In genomic region chr11:50850989-50851601, GRCm38 (mm10) we compare ENCODE assay signal across 8 mouse cellular contexts. TPM values are rescaled to one million over a fixed set of nuclear protein-coding genes. Genes with fewer than 3 reads are reported as not detected.
DNase-seq lines count a peak whose midpoint lies in the region; ATAC-seq and TF ChIP-seq lines count a peak whose summit lies in the region.

No protein-coding gene starts in this region.

- TF ChIP-seq CTCF in brain, embryonic 14.5 days (IDR thresholded peaks at IDR 0.05; ENCODE audit: borderline replicate concordance, extremely low read depth, insufficient read depth, insufficient read length), result no peak

- 0 out of 2 replicates have a peak, but pooled peaks cover 3% of the 10 kb centered on the region for H3K9me3 ChIP-seq in lung, embryonic 16.5 days (ENCODE audit: control insufficient read depth, low read length)
- no peaks in the 10 kb centered on the region for H3K9me3 ChIP-seq in heart, embryonic 15.5 days (replicated peaks)
- H3K9me3 ChIP-seq in limb, embryonic 13.5 days, result peaks cover 6% of the 10 kb centered on the region; the same call in 1 of the 2 replicates

- under 1% methylated on average over 45 of the region's 72 CpGs for WGBS in lung, embryonic 16.5 days
- WGBS in heart, embryonic 15.5 days, result under 1% methylated on average over 71 of the region's 72 CpGs
- WGBS in limb, embryonic 13.5 days, result under 1% methylated on average over 51 of the region's 72 CpGs

- H3K4me2 ChIP-seq in lung, embryonic 16.5 days (ENCODE audit: low read depth, low read length), result peak overlapping the region; percentile 70
- peak overlapping the region; percentile 90 for H3K4me2 ChIP-seq in heart, embryonic 15.5 days
- H3K4me2 ChIP-seq in limb, embryonic 13.5 days (replicated peaks), result peak overlapping the region; percentile 89

- H3K4me3 ChIP-seq in lung, embryonic 16.5 days (ENCODE audit: low read length), result peak overlapping the region; percentile 44
- peak overlapping the region; percentile 51 for H3K4me3 ChIP-seq in heart, embryonic 15.5 days
- peak overlapping the region; percentile 49 for H3K4me3 ChIP-seq in limb, embryonic 13.5 days

- peaks cover 52% of the 10 kb centered on the region for H3K27me3 ChIP-seq in lung, embryonic 16.5 days (ENCODE audit: control insufficient read depth, insufficient read depth, low read depth, low read length)
- H3K27me3 ChIP-seq in heart, embryonic 15.5 days, result peaks cover 61% of the 10 kb centered on the region
- peaks cover 73% of the 10 kb centered on the region for H3K27me3 ChIP-seq in limb, embryonic 13.5 days

- peaks cover 7% of the 10 kb centered on the region for H3K4me1 ChIP-seq in lung, embryonic 16.5 days (replicated peaks; ENCODE audit: control insufficient read depth, insufficient read depth, low read length)
- peaks cover 25% of the 10 kb centered on the region for H3K4me1 ChIP-seq in heart, embryonic 15.5 days (replicated peaks)
- H3K4me1 ChIP-seq in limb, embryonic 13.5 days, result peaks cover 17% of the 10 kb centered on the region

- TF ChIP-seq POLR2A in brain, embryonic 14.5 days (IDR thresholded peaks at IDR 0.05; ENCODE audit: borderline replicate concordance, extremely low read depth, insufficient read depth, insufficient read length, poor library complexity, severe bottlenecking), result no peak

- peak overlapping the region; percentile 26; the same call in 1 of the 2 replicates for H3K9ac ChIP-seq in lung, embryonic 16.5 days (ENCODE audit: low read length)
- peak overlapping the region; percentile 15; the same call in 1 of the 2 replicates for H3K9ac ChIP-seq in heart, embryonic 15.5 days
- H3K9ac ChIP-seq in limb, embryonic 13.5 days, result peak overlapping the region; percentile 56

- no peak overlapping the region for H3K27ac ChIP-seq in lung, embryonic 16.5 days (ENCODE audit: low read length)
- H3K27ac ChIP-seq in heart, embryonic 15.5 days, result no peak overlapping the region
- H3K27ac ChIP-seq in limb, embryonic 13.5 days, result no peak overlapping the region

- ATAC-seq in lung, embryonic 16.5 days (ENCODE audit: low read depth), result 0 out of 2 replicates have a peak, but pooled peaks have one; percentile 31
- peak; percentile 50; the same call in 1 of the 2 replicates for ATAC-seq in heart, embryonic 15.5 days (replicated peaks; ENCODE audit: insufficient number of reproducible peaks, insufficient read depth, low FRiP score, low read depth)
- ATAC-seq in limb, embryonic 13.5 days (ENCODE audit: low FRiP score, low read depth), result no peak; the same call in 1 of the 2 replicates

- H3K36me3 ChIP-seq in lung, embryonic 16.5 days (ENCODE audit: control insufficient read depth, insufficient read depth, low read length), result no peaks in the 10 kb centered on the region
- no peaks in the 10 kb centered on the region for H3K36me3 ChIP-seq in heart, embryonic 15.5 days
- no peaks in the 10 kb centered on the region for H3K36me3 ChIP-seq in limb, embryonic 13.5 days

- no peak for DNase-seq in lung, postnatal 25 days (ENCODE audit: low spot score)
- peak; percentile 25 for DNase-seq in brain, embryonic 14.5 days (ENCODE audit: low read depth)
- DNase-seq in retina, embryonic 14.5 days (ENCODE audit: low spot score), result peak; percentile 45
- no peak for DNase-seq in urinary bladder, postnatal 14 days (ENCODE audit: low spot score)
- DNase-seq in lung, adult 18-20 months, result no peak

RNA-seq across cellular contexts. Expression of gene Grm6, which starts 0.6 kb away (rescaled TPM):
- not detected in 2 replicates for polyA plus RNA-seq in lung, embryonic 16.5 days (2015; fragmentation: Nextera tagmentation; extraction: Ambion mirVana)
- 0.05 and 0.14 TPM in 2 replicates for polyA plus RNA-seq in brain, embryonic 14.5 days (2012; rRNA removed)
- 0.03 and 0.21 TPM in 2 replicates for polyA plus RNA-seq in heart, embryonic 15.5 days (2015; fragmentation: Nextera tagmentation; extraction: Ambion mirVana)
- not detected in 2 replicates for polyA plus RNA-seq in limb, embryonic 13.5 days (2015; fragmentation: Nextera tagmentation; extraction: Ambion mirVana)

RNA-seq across cellular contexts. Expression of gene Zfp879, which starts 9.7 kb away (rescaled TPM):
- polyA plus RNA-seq in lung, embryonic 16.5 days (2015; fragmentation: Nextera tagmentation; extraction: Ambion mirVana), result 0.45 and 0.63 TPM in 2 replicates
- polyA plus RNA-seq in brain, embryonic 14.5 days (2012; rRNA removed), result 1.1 and 1.4 TPM in 2 replicates
- 0.40 and 0.49 TPM in 2 replicates for polyA plus RNA-seq in heart, embryonic 15.5 days (2015; fragmentation: Nextera tagmentation; extraction: Ambion mirVana)
- 0.94 and 1.00 TPM in 2 replicates for polyA plus RNA-seq in limb, embryonic 13.5 days (2015; fragmentation: Nextera tagmentation; extraction: Ambion mirVana)

RNA-seq across cellular contexts. Expression of gene Zfp354c, which starts 23.6 kb away (rescaled TPM):
- polyA plus RNA-seq in lung, embryonic 16.5 days (2015; fragmentation: Nextera tagmentation; extraction: Ambion mirVana), result 19.3 and 24.7 TPM in 2 replicates
- 26.2 and 41.6 TPM in 2 replicates for polyA plus RNA-seq in brain, embryonic 14.5 days (2012; rRNA removed)
- polyA plus RNA-seq in heart, embryonic 15.5 days (2015; fragmentation: Nextera tagmentation; extraction: Ambion mirVana), result 11.5 and 14.1 TPM in 2 replicates
- 53.1 and 67.6 TPM in 2 replicates for polyA plus RNA-seq in limb, embryonic 13.5 days (2015; fragmentation: Nextera tagmentation; extraction: Ambion mirVana)

RNA-seq across cellular contexts. Expression of gene Zfp454, which starts 36.4 kb away (rescaled TPM):
- 7.3 and 8.3 TPM in 2 replicates for polyA plus RNA-seq in lung, embryonic 16.5 days (2015; fragmentation: Nextera tagmentation; extraction: Ambion mirVana)
- polyA plus RNA-seq in brain, embryonic 14.5 days (2012; rRNA removed), result 11.0 and 11.1 TPM in 2 replicates
- 2.4 and 2.8 TPM in 2 replicates for polyA plus RNA-seq in heart, embryonic 15.5 days (2015; fragmentation: Nextera tagmentation; extraction: Ambion mirVana)
- 12.8 and 13.1 TPM in 2 replicates for polyA plus RNA-seq in limb, embryonic 13.5 days (2015; fragmentation: Nextera tagmentation; extraction: Ambion mirVana)

Comparison
In these comparisons a context has a peak if more than half of its experiments do, and no peak if none do; other contexts are left out.
1. DNase-seq: peak in brain, embryonic 14.5 days (single experiment) and retina, embryonic 14.5 days (single experiment); none in lung, postnatal 25 days (single experiment), urinary bladder, postnatal 14 days (single experiment) and lung, adult 18-20 months (0 of 2).
2. Peak in every context shown above with its lines, with median percentiles within 50 percentile points of each other: H3K4me2 ChIP-seq, H3K4me3 ChIP-seq and H3K9ac ChIP-seq.